Comparison of ENCODE assay signal across 26 mouse cellular contexts in the genomic region with DNA sequence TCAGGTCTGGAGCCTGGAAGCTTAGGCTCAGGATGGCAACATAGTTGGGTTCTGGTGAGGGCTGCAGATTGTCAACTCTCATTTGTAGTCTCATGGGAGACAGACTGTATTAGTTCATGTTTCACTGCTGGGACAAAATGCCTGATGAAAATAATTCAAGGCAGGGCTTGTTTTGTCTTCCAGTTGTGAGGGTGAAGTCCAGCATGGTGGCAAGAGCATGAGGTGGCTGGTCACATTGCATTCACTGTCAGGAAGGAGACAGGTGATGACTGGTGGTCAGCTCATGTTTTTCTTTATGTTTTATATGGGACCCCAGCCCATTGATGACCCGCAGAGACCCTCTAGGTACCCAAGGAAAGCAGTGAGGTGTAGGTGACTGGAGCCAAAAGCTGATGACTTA. TPM values are rescaled to one million over a fixed set of nuclear protein-coding genes. Genes with fewer than 3 reads are reported as not detected.
DNase-seq lines count a peak whose midpoint lies in the region; ATAC-seq and TF ChIP-seq lines count a peak whose summit lies in the region.
"Had no signal": no experiment of that assay in that cellular context is flagged by ENCODE, and none has a peak within 500 bp of the region (broad histone marks: within the 10 kb centered on the region; RNA-seq: fewer than 3 reads in every experiment).

No protein-coding gene starts in this region.

- no peak for ATAC-seq in liver, postnatal 0 days
- ATAC-seq: activated CD4-positive, CD25-positive, alpha-beta regulatory T cell, adult 4 months; CD4-positive, CD25-positive, alpha-beta regulatory T cell, adult 4 months; Patski had no signal

- TF ChIP-seq EP300 in heart, adult 2 months (IDR thresholded peaks at IDR 0.05; ENCODE audit: insufficient read depth, low read depth, low read length): no peak
- no peak for TF ChIP-seq EP300 in liver, postnatal 0 days (IDR thresholded peaks at IDR 0.05; ENCODE audit: low read depth)

- no peak overlapping the region for H3K9ac ChIP-seq in heart, adult 2 months (ENCODE audit: low read depth, low read length)
- H3K9ac ChIP-seq in liver, adult 2 months (ENCODE audit: low read depth, low read length): no peak overlapping the region
- H3K9ac ChIP-seq in liver, postnatal 0 days (replicated peaks): no peak overlapping the region

- TF ChIP-seq POLR2A in heart, adult 2 months (IDR thresholded peaks at IDR 0.05; ENCODE audit: insufficient read depth, low read depth, low read length): no peak
- TF ChIP-seq POLR2A in liver, adult 2 months (IDR thresholded peaks at IDR 0.05; ENCODE audit: extremely low read depth, insufficient read depth, low read length): no peak

- H3K4me2 ChIP-seq in liver, postnatal 0 days (ENCODE audit: low read depth, low read length): no peak overlapping the region

- peak; percentile 71 for DNase-seq in heart, adult 11 months
- no peak for DNase-seq in heart, postnatal 14 days
- peak; percentile 68 for DNase-seq in heart, embryonic 10.5 days (ENCODE audit: low spot score)
- DNase-seq in heart, adult 2 months: no peak
- DNase-seq in liver, adult 2 months (ENCODE audit: extremely low read depth, low read depth, low spot score): no peak
- no peak for DNase-seq in liver, postnatal 0 days
- peak; percentile 2 for DNase-seq in embryonic facial prominence, embryonic 10.5 days (ENCODE audit: low spot score)
- DNase-seq in adrenal gland, postnatal 36 days: no peak
- DNase-seq: adrenal gland, adult 2 months; adrenal gland, adult 8-10 months; adrenal gland, postnatal 10 days; adrenal gland, postnatal 14 days; adrenal gland, postnatal 25 days; B cell, adult 2 months; cerebellum, adult 11 months; cerebellum, adult 11-12 months; cerebellum, adult 18-20 months had no signal

- intact Hi-C loops in heart, postnatal 14 days (cut with DNase I): no loop called here
- intact Hi-C loops in heart, adult 2 months (cut with DNase I): no loop called here

- no peak overlapping the region for H3K27ac ChIP-seq in heart, embryonic 10.5 days
- no peak overlapping the region for H3K27ac ChIP-seq in heart, adult 2 months
- H3K27ac ChIP-seq in liver, adult 2 months (replicated peaks; ENCODE audit: insufficient read depth, low read depth, low read length): 0 out of 2 replicates have a peak overlapping the region, but pooled peaks have one; percentile 19
- H3K27ac ChIP-seq in liver, postnatal 0 days (ENCODE audit: low read depth): no peak overlapping the region
- no peak overlapping the region for H3K27ac ChIP-seq in embryonic facial prominence, embryonic 10.5 days (replicated peaks)

- no peaks in the 10 kb centered on the region for H3K9me3 ChIP-seq in heart, embryonic 10.5 days
- H3K9me3 ChIP-seq in liver, postnatal 0 days (ENCODE audit: low read length): no peaks in the 10 kb centered on the region
- no peaks in the 10 kb centered on the region for H3K9me3 ChIP-seq in embryonic facial prominence, embryonic 10.5 days
- H3K9me3 ChIP-seq: G1E had no signal

- peaks cover 27% of the 10 kb centered on the region for H3K4me1 ChIP-seq in heart, embryonic 10.5 days
- peaks cover 11% of the 10 kb centered on the region for H3K4me1 ChIP-seq in heart, adult 2 months (ENCODE audit: control insufficient read depth, insufficient read depth, low read length)
- H3K4me1 ChIP-seq in liver, adult 2 months (ENCODE audit: control insufficient read depth, insufficient read depth, low read length): peaks cover 22% of the 10 kb centered on the region
- no peaks in the 10 kb centered on the region for H3K4me1 ChIP-seq in liver, postnatal 0 days (ENCODE audit: insufficient read depth)
- H3K4me1 ChIP-seq in embryonic facial prominence, embryonic 10.5 days: peaks cover 22% of the 10 kb centered on the region

- peaks cover 35% of the 10 kb centered on the region for H3K36me3 ChIP-seq in heart, embryonic 10.5 days
- H3K36me3 ChIP-seq in heart, adult 2 months (ENCODE audit: control insufficient read depth, insufficient read depth, low read length): peaks cover 1% of the 10 kb centered on the region; the same call in 1 of the 2 replicates
- H3K36me3 ChIP-seq in liver, adult 2 months (ENCODE audit: control insufficient read depth, insufficient read depth, low read length): no peaks in the 10 kb centered on the region
- H3K36me3 ChIP-seq in liver, postnatal 0 days (replicated peaks; ENCODE audit: insufficient read depth, low read length): no peaks in the 10 kb centered on the region
- H3K36me3 ChIP-seq in embryonic facial prominence, embryonic 10.5 days (replicated peaks): peaks cover 21% of the 10 kb centered on the region
- H3K36me3 ChIP-seq: G1E had no signal

- no peaks in the 10 kb centered on the region for H3K79me2 ChIP-seq in heart, adult 2 months (replicated peaks; ENCODE audit: control insufficient read depth, insufficient read depth, low read length)
- peaks cover under 1% of the 10 kb centered on the region; the same call in 1 of the 2 replicates for H3K79me2 ChIP-seq in liver, adult 2 months (ENCODE audit: control insufficient read depth, insufficient read depth, low read length)

- 94% methylated on average over 1 of the region's 1 CpGs for WGBS in heart, embryonic 10.5 days
- WGBS in heart, adult 2 months: 98% methylated on average over 1 of the region's 1 CpGs
- 95% methylated on average over 1 of the region's 1 CpGs for WGBS in liver, adult 2 months
- WGBS in liver, postnatal 0 days (ENCODE audit: insufficient replicate concordance): 67% methylated on average over 1 of the region's 1 CpGs
- WGBS in embryonic facial prominence, embryonic 10.5 days: 89% methylated on average over 1 of the region's 1 CpGs

- TF ChIP-seq CTCF in heart, adult 2 months (IDR thresholded peaks at IDR 0.05): no peak
- no peak for TF ChIP-seq CTCF in liver, adult 2 months (IDR thresholded peaks at IDR 0.05; ENCODE audit: low read depth, low read length)
- no peak for TF ChIP-seq CTCF in liver, postnatal 0 days (IDR thresholded peaks at IDR 0.05; ENCODE audit: low read depth)

- no peak overlapping the region for H3K4me3 ChIP-seq in heart, embryonic 10.5 days
- no peak overlapping the region for H3K4me3 ChIP-seq in heart, adult 2 months
- H3K4me3 ChIP-seq in liver, adult 2 months (ENCODE audit: insufficient read depth, low read depth, low read length): no peak overlapping the region
- H3K4me3 ChIP-seq in liver, postnatal 0 days (ENCODE audit: low read depth, low read length): no peak overlapping the region
- H3K4me3 ChIP-seq in embryonic facial prominence, embryonic 10.5 days: no peak overlapping the region

- H3K27me3 ChIP-seq in heart, embryonic 10.5 days (ENCODE audit: insufficient read depth, poor library complexity, severe bottlenecking): no peaks in the 10 kb centered on the region
- no peaks in the 10 kb centered on the region for H3K27me3 ChIP-seq in heart, adult 2 months (ENCODE audit: control insufficient read depth, insufficient read depth, low read length)
- no peaks in the 10 kb centered on the region for H3K27me3 ChIP-seq in liver, adult 2 months (ENCODE audit: control insufficient read depth, insufficient read depth, low read length)
- no peaks in the 10 kb centered on the region for H3K27me3 ChIP-seq in liver, postnatal 0 days (ENCODE audit: insufficient read depth, low read length)
- no peaks in the 10 kb centered on the region for H3K27me3 ChIP-seq in embryonic facial prominence, embryonic 10.5 days (replicated peaks; ENCODE audit: low read depth, poor library complexity, severe bottlenecking)
- H3K27me3 ChIP-seq: CH12.LX, Patski had no signal

RNA-seq across cellular contexts. Expression of a gene that starts 25.2 kb away (rescaled TPM):
- 10 to 100 TPM; 25.4 to 25.6 TPM for total RNA-seq in heart, postnatal 14 days (2021)
- polyA plus RNA-seq in heart, embryonic 10.5 days (2016; fragmentation: Nextera tagmentation; extraction: Ambion mirVana): 3.6 and 4.5 TPM in 2 replicates
- 10 to 100 TPM; 18.9 to 21.8 TPM for total RNA-seq in heart, adult 2 months (2021)
- 9.4 and 16.8 TPM in 2 replicates for polyA plus RNA-seq in heart, adult 2 months (2012; rRNA removed)
- total RNA-seq in liver, adult 2 months (2014; rRNA removed): 2.5 and 5.3 TPM in 2 replicates
- 5.1 and 5.8 TPM in 2 replicates for polyA plus RNA-seq in liver, adult 2 months (2012; rRNA removed)
- 0.70 and 0.99 TPM in 2 replicates for polyA plus RNA-seq in liver, postnatal 0 days (2015; fragmentation: Nextera tagmentation; extraction: Ambion mirVana)
- polyA plus RNA-seq in embryonic facial prominence, embryonic 10.5 days (2016; fragmentation: Nextera tagmentation; extraction: Ambion mirVana): 2.0 and 2.3 TPM in 2 replicates
- 10 to 100 TPM; 28.7 to 41.5 TPM for total RNA-seq in adrenal gland, postnatal 36 days (2021)

RNA-seq across cellular contexts. Expression of a gene that starts 45.7 kb away (rescaled TPM):
- not detected for total RNA-seq in heart, postnatal 14 days (2021)
- polyA plus RNA-seq in heart, embryonic 10.5 days (2016; fragmentation: Nextera tagmentation; extraction: Ambion mirVana): 0.26 TPM in 1 of 2 replicates, not detected in the other
- not detected for total RNA-seq in heart, adult 2 months (2021)
- 0.14 and 0.23 TPM in 2 replicates for polyA plus RNA-seq in heart, adult 2 months (2012; rRNA removed)
- not detected in 2 replicates for total RNA-seq in liver, adult 2 months (2014; rRNA removed)
- not detected in 2 replicates for polyA plus RNA-seq in liver, adult 2 months (2012; rRNA removed)
- not detected in 2 replicates for polyA plus RNA-seq in liver, postnatal 0 days (2015; fragmentation: Nextera tagmentation; extraction: Ambion mirVana)
- 0.17 and 0.18 TPM in 2 replicates for polyA plus RNA-seq in embryonic facial prominence, embryonic 10.5 days (2016; fragmentation: Nextera tagmentation; extraction: Ambion mirVana)
- not detected for total RNA-seq in adrenal gland, postnatal 36 days (2021)
- total RNA-seq: adrenal gland, adult 18-20 months; adrenal gland, adult 8-10 months; adrenal gland, postnatal 10 days; adrenal gland, postnatal 14 days; adrenal gland, postnatal 25 days; adrenal gland, postnatal 4 days; G1E; MEL had no signal
- polyA plus RNA-seq: adrenal gland, adult 2 months; C2C12; CD4-positive, CD25-positive, alpha-beta regulatory T cell, adult 4 months; G1E; Patski had no signal

Comparison
In these comparisons a context has a peak if more than half of its experiments do, and no peak if none do; other contexts are left out.
1. DNase-seq: peak in heart, adult 11 months (single experiment), heart, embryonic 10.5 days (single experiment) and embryonic facial prominence, embryonic 10.5 days (single experiment); none in heart, postnatal 14 days (0 of 2), heart, adult 2 months (0 of 2), liver, adult 2 months (single experiment), liver, postnatal 0 days (single experiment) and adrenal gland, postnatal 36 days (0 of 2).